Mouse (Mus musculus): ENCODE data around the gene Smarcal1. TPM values are rescaled to one million over a fixed set of nuclear protein-coding genes. Genes with fewer than 3 reads are reported as not detected.

Smarcal1 gene
- total RNA-seq, 1 experiment from 2014 or later: 13.2 TPM

DNA sequence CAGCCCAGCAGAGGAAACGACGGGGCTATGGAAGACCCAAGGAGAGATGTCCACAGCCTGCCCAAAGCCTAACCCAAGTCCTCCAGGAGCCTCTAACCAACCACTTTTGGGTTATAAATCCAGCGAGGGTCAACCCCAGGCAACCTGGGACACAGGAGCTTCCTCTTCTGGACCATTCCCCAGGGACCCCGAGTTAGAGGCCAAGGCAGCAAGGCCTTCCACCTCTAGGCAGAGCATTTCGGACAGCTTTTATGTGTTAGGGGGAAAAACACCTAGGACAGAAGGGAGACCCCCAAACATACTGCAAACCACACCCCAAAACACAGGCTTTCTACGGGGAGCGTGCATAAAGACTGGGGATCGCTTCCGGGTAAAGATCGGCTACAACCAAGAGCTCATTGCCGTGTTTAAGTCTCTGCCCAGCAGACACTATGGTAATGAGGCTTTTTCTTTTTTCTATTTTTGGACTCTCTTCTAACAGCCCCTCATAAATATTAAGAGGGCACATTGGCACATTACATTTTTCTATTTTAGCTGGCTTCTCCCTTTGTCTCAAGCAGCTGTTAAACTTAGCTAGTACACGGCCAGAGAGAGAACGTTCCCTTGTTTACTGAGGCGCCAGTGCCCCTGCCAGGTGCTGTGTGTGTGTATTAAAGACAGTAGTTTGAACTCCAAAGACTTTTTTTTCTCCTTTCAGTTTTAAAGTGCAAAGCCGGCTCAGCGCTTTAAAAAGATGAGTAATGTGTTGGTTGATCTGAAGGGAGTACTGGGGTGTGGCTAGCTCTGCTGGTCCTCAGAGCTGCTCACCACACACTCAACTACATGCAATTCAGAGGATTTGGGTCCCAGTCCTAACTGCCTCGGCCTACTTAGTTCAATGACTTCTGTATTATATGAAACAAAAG lies 3.2 kb downstream of the Smarcal1 start:
- no peak for ATAC-seq (replicated peaks; ENCODE audit: insufficient number of reproducible peaks, low FRiP score, low TSS enrichment, poor library complexity, severe bottlenecking)

DNA sequence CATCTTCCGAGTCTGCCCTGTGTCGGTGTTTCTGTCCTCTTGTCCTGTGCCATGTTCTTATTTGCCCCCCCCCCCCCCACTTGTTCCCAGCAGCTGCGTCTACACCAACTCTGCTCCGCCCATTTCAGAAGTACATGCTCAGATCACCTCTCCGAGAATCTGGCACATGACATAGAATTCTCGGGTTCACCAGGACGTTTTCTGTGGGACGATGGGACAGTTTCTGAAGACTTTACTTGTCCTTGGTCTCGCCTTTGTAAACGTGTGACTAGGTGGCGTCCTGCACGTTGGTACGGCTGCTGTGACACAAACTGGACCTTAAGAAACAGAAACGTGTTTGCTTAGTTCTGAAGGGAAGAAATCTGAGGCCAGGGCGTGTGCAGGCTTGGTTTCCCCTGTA lies 4.5 kb downstream of the Smarcal1 start:
- ATAC-seq (replicated peaks; ENCODE audit: insufficient number of reproducible peaks, low FRiP score, low TSS enrichment, poor library complexity, severe bottlenecking): no peak

DNA sequence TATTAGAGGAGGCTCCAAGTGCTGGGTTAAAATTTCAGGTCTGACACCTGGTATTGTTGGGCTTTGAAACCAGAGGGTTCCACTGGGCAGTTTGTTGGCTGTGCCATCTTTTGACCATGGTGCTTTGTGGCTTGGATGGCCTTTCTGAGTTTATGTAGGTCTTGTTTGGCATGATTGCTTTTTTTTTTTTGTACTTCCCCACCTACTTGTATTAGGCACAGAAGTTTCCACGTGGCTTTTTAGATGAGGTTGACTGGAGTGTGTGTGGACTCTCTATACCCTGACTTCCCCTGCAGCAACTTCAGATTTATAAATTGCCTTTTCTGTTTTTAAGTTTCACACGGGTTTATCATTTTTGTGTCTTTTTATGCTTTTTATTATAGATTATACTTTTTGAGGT lies 5.7 kb downstream of the Smarcal1 start:
- ATAC-seq (replicated peaks; ENCODE audit: insufficient number of reproducible peaks, low FRiP score, low TSS enrichment, poor library complexity, severe bottlenecking): no peak

DNA sequence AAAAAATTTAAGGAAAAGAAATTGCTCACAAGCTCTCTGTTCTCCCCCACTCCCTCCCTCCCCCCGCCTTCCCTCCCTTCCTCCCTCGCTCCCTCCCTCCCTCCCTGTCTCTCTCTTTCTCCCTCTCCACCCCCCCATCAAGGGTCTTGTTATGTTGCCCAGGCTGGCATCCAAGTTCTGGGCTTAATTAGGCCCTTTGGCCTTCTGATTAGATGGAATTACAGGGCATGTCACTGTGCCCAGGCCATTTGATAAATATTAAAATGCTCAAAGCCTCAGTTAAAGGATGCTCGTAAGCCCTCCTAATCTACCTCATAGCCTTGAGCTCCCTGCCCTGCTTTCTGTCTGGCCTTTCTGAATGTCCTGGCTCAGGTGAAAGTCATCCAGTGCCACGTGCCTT lies 7.6 kb downstream of the Smarcal1 start:
- no peak for ATAC-seq (replicated peaks; ENCODE audit: insufficient number of reproducible peaks, low FRiP score, low TSS enrichment, poor library complexity, severe bottlenecking)

DNA sequence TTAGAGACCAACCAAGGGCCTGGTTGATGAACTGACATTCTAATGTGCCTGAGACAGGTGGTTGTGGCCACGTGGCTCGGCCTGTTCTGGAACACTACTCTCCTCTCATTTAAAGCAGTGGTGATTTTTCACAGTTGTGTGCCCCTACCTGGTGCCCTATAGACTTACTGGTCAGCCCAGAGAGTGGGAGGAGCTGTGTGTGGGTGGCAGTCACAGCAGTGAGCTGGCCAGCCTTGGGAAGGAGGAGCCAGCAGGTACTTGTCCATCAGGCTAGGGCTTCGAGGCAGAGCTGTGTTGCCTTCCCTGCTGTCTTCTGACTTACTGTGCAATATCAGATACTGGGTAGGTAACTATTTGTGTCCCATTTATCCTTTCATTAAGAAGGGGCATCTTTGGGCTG lies 9.3 kb downstream of the Smarcal1 start:
- no peak for ATAC-seq (replicated peaks; ENCODE audit: insufficient number of reproducible peaks, low FRiP score, low TSS enrichment, poor library complexity, severe bottlenecking)

DNA sequence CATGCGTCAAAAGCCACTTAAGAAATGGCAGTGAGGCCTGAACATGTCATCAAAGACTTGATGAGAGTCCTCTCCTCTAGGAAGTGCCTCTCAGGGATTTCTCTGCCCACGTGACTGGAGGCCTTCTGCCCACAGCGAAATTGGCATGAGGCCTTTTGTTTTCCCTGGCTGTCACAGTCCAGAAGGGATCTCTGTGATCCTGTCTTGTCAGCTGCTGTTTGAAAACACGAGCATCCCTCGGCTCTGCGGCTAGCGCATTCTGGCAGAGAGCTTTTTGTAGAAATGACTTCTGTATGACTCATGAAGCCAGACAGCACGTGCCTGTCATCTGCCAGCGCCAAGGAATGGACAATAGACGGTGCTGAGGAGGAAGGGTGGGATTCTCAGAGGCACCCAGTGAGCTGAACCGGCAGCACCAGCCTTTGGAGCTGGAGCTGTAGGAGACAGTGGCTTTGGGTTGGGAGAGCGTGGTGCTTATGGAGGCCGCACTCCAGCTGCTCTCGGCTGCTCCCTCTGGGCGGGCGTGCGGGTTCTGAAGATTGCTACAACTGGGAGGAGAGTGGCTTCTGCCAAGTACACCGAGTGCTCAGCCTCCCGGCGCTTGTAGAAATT lies 10.4 kb downstream of the Smarcal1 start:
- ATAC-seq (replicated peaks; ENCODE audit: insufficient number of reproducible peaks, low FRiP score, low TSS enrichment, poor library complexity, severe bottlenecking): no peak

DNA sequence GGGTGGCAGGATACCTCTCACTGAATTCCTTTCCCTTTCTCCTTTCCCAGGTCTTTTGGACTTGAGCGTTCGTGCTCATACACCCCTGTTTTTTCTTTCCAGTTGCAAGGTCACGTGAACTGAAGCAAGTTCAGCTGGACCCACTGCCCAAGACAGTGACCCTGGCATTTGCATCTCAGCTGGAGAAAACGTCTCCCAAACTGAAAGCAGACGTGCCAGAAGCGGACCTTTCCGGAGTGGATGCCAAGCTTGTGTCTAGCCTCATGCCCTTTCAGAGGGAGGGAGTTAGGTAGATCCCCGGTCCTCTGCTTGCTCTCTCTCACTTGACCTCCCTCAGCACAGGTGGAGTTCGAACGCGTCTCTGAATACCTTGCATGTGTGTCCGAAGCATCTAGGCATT lies 12.6 kb downstream of the Smarcal1 start:
- ATAC-seq (replicated peaks; ENCODE audit: insufficient number of reproducible peaks, low FRiP score, low TSS enrichment, poor library complexity, severe bottlenecking): no peak

DNA sequence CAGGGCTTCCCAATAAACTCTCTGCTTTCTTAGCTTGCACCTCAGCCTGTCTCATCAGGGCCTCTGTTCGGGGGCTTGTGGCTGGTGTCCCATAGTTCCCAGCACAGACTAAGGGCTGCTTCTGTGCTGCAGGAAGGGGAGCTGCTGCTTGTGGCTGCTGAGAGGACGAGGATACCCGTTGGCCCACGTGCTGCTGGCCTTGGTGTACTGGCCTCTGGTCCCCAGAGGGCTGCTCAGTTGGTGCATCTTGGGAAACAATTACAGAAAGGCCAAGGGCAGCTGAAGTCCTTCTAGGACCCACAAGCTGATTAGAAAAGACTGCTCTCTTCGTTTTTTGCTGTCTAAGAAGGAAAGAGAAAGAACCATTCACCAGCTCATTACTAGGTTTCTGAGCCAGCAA lies 13.2 kb downstream of the Smarcal1 start:
- no peak for ATAC-seq (replicated peaks; ENCODE audit: insufficient number of reproducible peaks, low FRiP score, low TSS enrichment, poor library complexity, severe bottlenecking)

DNA sequence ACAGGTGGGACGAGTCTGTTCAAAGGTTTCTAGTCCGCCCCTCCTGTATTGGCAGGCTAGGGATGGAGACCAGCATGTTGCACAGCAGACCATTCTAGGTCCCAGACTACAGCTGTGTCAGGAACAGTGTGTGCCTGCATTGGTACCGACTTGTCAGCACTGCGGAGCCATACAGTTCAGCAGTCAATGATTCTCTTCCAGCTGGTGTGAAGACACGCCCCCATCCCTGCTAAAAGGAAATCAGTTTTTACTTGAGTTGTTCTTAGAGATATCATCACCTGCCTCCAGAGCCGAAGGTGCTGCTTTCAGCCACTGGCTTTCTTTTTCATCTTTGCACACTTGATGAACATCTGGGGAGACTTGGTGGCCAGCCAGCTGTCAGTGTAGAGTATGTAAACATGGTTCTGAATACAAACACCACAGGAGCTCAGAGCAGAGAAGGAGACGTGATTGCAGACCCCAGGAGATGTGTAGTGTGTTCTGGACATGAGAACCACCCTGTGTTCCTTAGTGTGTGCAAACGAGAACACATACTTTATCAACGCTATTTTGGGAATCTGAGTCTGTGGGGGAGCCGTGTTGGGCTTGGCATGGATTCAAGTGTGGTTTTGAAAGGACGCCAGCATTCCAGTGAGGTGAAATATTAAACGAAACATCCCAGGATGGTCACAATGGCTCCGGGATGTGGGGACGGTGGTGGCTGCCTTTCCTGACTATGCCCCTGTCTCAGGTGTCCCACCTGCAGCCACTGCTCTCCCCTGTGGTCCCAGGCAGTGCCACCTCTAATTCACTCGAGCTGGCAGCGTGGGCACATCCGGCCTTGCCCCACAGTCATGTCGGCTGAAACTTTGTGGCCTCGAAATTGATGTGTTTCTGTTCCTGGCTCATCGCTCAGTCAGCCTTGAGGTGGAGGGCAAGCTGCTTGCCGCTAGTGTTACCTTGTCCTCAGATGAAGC lies 16.4 kb downstream of the Smarcal1 start:
- no peak for ATAC-seq (replicated peaks; ENCODE audit: insufficient number of reproducible peaks, low FRiP score, low TSS enrichment, poor library complexity, severe bottlenecking)

DNA sequence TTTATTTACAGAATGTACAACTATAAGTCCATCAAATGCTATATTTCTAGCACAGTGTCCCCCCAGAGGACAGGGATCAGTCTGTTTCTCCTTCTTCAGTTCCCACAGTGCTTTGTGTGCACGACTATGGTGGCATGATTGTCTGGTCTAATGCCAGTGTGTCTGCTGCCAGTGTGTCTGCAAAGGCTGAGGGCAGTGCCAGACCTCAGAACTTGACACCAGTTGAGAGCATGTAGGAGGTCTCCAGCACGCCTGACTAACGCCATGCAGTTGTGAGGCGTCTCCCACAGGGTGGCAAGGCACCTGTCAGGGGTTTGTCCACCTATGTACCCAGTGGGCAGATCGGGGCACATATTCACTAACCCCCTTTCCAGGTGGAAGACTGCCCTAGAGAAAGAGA lies 17.7 kb downstream of the Smarcal1 start:
- no peak for ATAC-seq (replicated peaks; ENCODE audit: insufficient number of reproducible peaks, low FRiP score, low TSS enrichment, poor library complexity, severe bottlenecking)

DNA sequence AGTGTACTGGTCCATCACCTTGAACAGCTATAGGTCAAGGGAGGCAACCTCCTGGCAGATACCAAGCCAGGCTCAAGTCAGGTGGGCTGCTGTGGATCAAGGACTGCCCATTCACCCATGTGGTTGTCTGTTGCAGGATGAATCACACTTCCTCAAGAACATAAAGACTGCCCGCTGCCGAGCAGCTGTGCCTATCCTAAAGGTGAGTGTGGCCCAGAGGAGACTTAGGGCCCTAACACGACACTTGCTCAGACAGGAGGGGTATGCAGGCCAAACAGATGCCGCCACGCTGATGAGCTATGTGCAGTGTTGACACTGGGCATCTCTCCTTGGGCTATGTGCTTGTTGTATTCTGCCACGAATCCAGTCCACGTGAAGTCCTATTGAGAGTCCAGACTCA lies 18.2 kb downstream of the Smarcal1 start:
- ATAC-seq (replicated peaks; ENCODE audit: insufficient number of reproducible peaks, low FRiP score, low TSS enrichment, poor library complexity, severe bottlenecking): no peak

DNA sequence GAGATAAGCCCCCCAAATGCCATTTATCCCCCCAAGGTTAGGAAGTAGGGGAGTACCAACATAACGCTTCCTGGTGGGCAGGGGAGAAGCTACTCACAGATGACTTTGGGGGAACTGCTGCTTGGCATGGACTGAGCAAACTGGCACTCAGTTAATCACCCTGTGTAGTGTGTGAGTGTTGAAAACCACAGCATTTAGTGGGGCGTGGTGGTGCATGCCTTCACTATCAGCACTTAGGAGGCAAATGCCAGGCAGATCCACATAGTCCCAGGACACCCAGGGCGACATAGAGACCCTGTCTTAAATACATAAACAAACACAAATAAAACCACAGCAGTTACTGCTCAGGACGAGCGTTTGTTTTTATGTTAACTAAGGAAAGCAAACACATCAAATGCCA lies 19.1 kb downstream of the Smarcal1 start:
- ATAC-seq (replicated peaks; ENCODE audit: insufficient number of reproducible peaks, low FRiP score, low TSS enrichment, poor library complexity, severe bottlenecking): no peak

DNA sequence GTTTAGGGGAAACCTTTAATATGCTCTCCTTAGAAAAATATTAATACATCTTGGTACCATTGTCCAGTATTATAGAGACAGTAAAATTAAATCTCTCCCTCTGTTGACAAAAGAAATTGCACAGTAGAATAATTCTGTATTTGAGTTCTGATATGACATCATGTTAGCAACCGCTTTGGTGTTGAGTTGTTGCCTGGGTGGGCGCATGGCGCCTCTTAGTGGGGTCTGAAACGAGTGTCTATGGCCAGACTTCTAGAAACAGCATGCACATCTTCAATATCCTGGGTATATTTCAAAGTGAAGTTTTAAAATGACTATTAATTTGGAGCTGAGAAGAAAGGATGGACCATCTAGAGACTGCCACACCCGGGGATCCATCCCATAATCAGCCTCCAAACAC lies 19.8 kb downstream of the Smarcal1 start:
- no peak for ATAC-seq (replicated peaks; ENCODE audit: insufficient number of reproducible peaks, low FRiP score, low TSS enrichment, poor library complexity, severe bottlenecking)

DNA sequence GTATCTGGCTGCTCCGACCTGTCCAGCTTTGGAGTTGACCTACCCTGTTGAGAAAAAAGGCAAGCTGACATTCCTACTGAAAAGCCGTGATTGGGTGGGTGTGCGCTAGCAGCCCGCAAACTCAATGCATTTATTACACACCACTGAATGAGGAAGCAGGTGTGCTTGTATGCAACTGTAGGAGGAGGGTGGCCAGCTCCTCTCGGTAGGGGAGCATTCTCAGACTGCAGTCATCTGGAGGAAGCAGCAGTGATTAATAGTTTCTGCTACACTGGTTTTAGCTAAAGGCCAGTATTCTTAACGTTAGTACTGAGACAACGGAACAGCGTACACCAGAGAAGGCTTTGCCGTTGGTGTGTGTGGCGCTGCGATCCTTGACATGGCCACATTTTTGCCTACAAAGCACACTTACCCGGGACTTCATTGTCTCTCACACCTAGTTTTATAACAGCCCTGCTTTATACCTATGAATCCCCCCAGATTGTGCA lies 23.2 kb downstream of the Smarcal1 start:
- no peak for ATAC-seq (replicated peaks; ENCODE audit: insufficient number of reproducible peaks, low FRiP score, low TSS enrichment, poor library complexity, severe bottlenecking)

DNA sequence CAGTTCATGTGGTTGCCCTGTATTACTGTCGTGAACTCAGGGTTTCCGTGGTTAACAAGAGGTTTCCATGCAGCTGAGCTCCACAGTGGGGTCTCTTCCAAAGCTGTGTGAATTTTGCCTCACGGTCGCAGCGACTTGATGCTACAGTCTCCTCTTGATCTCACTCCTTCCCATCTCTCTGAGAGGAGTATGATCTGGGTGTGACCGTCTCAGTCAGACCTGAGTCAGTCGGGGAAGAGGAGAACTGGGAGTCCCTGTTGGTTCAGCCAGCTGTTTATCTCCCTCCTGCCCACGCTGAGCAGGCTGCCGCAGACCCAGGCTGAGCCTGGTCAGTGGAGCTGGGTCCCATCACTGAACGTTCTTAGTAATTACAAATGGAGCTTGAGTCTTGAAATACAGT lies 26.1 kb downstream of the Smarcal1 start:
- ATAC-seq (replicated peaks; ENCODE audit: insufficient number of reproducible peaks, low FRiP score, low TSS enrichment, poor library complexity, severe bottlenecking): no peak

DNA sequence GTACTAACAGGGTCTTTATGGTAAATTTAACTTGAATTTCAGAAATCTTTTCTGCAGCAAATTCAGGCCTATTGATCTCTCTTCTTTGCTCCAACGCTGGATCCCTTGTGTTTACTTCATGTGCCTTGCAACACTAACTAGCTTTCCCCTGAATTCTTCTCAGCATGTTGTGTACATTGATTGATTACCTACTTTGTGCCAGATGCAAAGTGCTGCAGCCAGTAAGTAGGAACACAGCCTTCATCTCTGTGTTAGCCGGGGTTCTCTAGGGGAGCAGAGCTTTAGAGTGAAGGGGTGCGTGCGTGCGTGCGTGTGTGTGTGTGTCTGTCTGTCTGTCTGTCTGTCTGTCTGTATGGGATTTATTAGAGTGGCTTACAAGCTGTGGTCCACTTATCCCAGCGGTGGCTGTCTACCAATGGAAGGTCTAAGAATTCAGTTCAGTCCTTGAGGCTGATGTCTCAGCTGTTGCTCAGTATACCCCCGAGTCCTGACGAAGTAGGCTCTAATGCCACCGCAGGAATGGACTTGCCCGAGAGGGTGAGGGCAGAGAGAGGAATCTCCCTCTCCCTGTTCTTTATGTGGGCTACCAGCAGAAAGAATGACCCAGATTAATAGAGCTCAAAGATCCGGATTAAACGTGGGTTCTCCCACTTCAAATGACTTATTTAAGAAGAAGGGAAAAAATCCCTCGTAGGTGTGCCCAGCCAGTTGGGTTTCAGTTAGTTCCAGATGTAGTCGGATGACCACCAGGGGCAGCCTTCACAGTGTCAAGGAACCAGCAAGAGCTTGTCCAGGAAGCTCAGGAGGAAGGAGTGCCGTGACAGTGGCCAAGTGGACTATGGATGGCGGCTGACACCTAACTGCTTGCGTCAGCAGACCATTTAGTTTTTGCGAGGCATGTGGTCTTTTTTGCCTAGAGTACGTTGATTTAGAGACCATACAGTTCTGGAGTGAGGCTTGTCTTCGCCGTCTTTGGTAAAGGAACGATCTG lies 27.1 kb downstream of the Smarcal1 start:
- no peak for ATAC-seq (replicated peaks; ENCODE audit: insufficient number of reproducible peaks, low FRiP score, low TSS enrichment, poor library complexity, severe bottlenecking)

DNA sequence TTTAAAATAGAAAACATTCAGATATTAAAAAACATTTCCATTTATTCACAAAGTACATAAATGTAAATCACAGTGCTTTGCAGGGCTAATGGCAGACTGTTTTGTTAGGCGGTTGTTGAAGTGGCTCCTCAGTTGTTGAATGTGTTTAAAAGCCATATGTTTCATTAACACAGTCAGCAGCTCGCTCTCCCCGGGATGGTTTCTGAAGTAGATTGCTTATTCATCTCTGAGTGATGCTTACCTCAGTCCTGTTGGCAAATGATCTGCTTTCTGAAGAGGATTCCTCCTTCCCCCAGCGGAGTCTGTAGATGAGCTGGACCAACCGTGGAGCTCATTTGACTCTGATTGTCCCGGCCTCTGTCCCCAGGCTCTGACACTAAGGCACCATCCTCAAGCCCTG lies 29.1 kb downstream of the Smarcal1 start:
- ATAC-seq (replicated peaks; ENCODE audit: insufficient number of reproducible peaks, low FRiP score, low TSS enrichment, poor library complexity, severe bottlenecking): no peak

DNA sequence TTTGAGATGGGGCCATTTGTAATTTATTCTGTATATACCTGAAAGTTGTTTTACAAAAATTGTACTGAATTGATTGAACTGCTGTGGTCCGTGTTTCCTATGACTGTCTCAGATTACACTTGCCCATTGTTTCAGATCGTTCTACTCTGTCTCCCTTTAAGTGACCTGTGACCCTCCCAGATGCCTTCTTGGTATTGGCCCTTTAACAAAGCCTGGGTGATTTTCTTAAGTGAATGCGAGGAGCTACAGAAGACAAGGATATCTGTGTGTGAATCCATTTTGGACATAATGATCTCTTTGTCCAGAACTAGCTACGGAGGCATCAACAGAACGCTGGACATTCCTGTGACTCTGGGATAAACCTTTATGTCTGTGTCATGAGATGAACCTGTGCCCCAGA lies 52.2 kb downstream of the Smarcal1 start:
- ATAC-seq (replicated peaks; ENCODE audit: insufficient number of reproducible peaks, low FRiP score, low TSS enrichment, poor library complexity, severe bottlenecking): no peak

Measured in monocyte, adult 5-6 weeks (primary cell).